Mouse (Mus musculus): ENCODE results near the gene Nanog. TPM values are rescaled to one million over a fixed set of nuclear protein-coding genes. Genes with fewer than 3 reads are reported as not detected.
A peak's percentile ranks its signal among the peaks of the same experiment; 100 is the strongest.

The Nanog gene
- polyA plus RNA-seq, 1 experiment = 0.08 TPM

- H3K27me3 ChIP-seq (ENCODE audit: control insufficient read depth, insufficient read depth, low read length) = no peaks in the 10 kb centered on the region
- H3K4me1 ChIP-seq (replicated peaks; ENCODE audit: control insufficient read depth, insufficient read depth, low read length) = peaks cover 25% of the 10 kb centered on the region
- TF ChIP-seq POLR2A (IDR thresholded peaks at IDR 0.05; ENCODE audit: control insufficient read depth, extremely low read depth, insufficient read depth, low read length, poor library complexity) (no peak), CTCF (IDR thresholded peaks at IDR 0.05; ENCODE audit: borderline replicate concordance, control insufficient read depth, extremely low read depth, insufficient read depth, low read length, poor library complexity) (no peak)
- no peaks in the 10 kb centered on the region for H3K36me3 ChIP-seq (ENCODE audit: control insufficient read depth, insufficient read depth, low read length)
- H3K27ac ChIP-seq (ENCODE audit: control insufficient read depth, insufficient read depth, low read length) = no peak overlapping the region
- WGBS = 5% methylated on average over 25 of the region's 25 CpGs
- DNase-seq = no peak
- H3K4me3 ChIP-seq (ENCODE audit: control insufficient read depth, insufficient read depth, low read length) = peak overlapping the region; percentile 45
These were observed 34.4 kb downstream of the Nanog start for GRCm38 (mm10) chr6:122741460-122742227.

GRCm38 (mm10) chr6:122742228-122742899 lies 35.1 kb downstream of the Nanog start:
- Histone ChIP-seq H3K27me3 (ENCODE audit: control insufficient read depth, insufficient read depth, low read length) (no peaks in the 10 kb centered on the region), H3K27ac (ENCODE audit: control insufficient read depth, insufficient read depth, low read length) (no peak overlapping the region; the same call in 1 of the 2 replicates), H3K36me3 (ENCODE audit: control insufficient read depth, insufficient read depth, low read length) (no peaks in the 10 kb centered on the region), H3K4me3 (ENCODE audit: control insufficient read depth, insufficient read depth, low read length) (peak overlapping the region; percentile 45), H3K4me1 (replicated peaks; ENCODE audit: control insufficient read depth, insufficient read depth, low read length) (peaks cover 25% of the 10 kb centered on the region)
- DNase-seq = peak; percentile 39
- under 1% methylated on average over 23 of the region's 23 CpGs for WGBS
- TF ChIP-seq POLR2A (IDR thresholded peaks at IDR 0.05; ENCODE audit: control insufficient read depth, extremely low read depth, insufficient read depth, low read length, poor library complexity) (no peak), CTCF (IDR thresholded peaks at IDR 0.05; ENCODE audit: borderline replicate concordance, control insufficient read depth, extremely low read depth, insufficient read depth, low read length, poor library complexity) (no peak)

DNA sequence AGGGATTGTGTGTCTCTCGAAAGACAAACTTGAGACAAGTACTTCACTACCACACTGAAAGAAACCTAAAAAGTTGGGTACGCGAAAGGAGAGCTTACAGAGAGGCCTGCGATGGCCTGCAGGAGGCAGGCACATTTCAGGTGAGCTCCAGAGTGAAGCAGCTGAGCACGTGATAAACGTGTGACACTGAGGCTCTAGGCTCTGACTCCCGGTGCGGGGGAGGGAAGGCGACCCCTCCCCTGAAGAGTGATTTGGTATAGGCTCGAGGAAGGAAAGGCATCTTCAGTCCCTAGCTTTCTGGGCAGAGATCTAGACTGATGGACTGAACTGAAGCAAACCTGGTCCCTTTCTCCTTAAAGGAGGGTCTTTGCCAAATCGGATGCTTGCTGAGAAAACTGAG lies 36.1 kb downstream of the Nanog start:
- 51% methylated on average over 11 of the region's 11 CpGs for WGBS

GRCm38 (mm10) chr6:122744505-122745249 lies 37.4 kb downstream of the Nanog start:
- Histone ChIP-seq H3K27ac (ENCODE audit: control insufficient read depth, insufficient read depth, low read length) (no peak overlapping the region), H3K27me3 (ENCODE audit: control insufficient read depth, insufficient read depth, low read length) (no peaks in the 10 kb centered on the region), H3K36me3 (ENCODE audit: control insufficient read depth, insufficient read depth, low read length) (no peaks in the 10 kb centered on the region), H3K4me3 (ENCODE audit: control insufficient read depth, insufficient read depth, low read length) (no peak overlapping the region), H3K4me1 (replicated peaks; ENCODE audit: control insufficient read depth, insufficient read depth, low read length) (peaks cover 25% of the 10 kb centered on the region)
- 92% methylated on average over 10 of the region's 10 CpGs for WGBS
- TF ChIP-seq CTCF (IDR thresholded peaks at IDR 0.05; ENCODE audit: borderline replicate concordance, control insufficient read depth, extremely low read depth, insufficient read depth, low read length, poor library complexity) = no peak
- no peak for TF ChIP-seq POLR2A (IDR thresholded peaks at IDR 0.05; ENCODE audit: control insufficient read depth, extremely low read depth, insufficient read depth, low read length, poor library complexity)
- no peak for DNase-seq

More for the DNA sequence above, 36.1 kb downstream of the Nanog start:
- no peaks in the 10 kb centered on the region for H3K27me3 ChIP-seq (ENCODE audit: control insufficient read depth, insufficient read depth, low read length)
- no peaks in the 10 kb centered on the region for H3K36me3 ChIP-seq (ENCODE audit: control insufficient read depth, insufficient read depth, low read length)
- peaks cover 25% of the 10 kb centered on the region for H3K4me1 ChIP-seq (replicated peaks; ENCODE audit: control insufficient read depth, insufficient read depth, low read length)
- no peak overlapping the region for H3K4me3 ChIP-seq (ENCODE audit: control insufficient read depth, insufficient read depth, low read length)
- TF ChIP-seq POLR2A (IDR thresholded peaks at IDR 0.05; ENCODE audit: control insufficient read depth, extremely low read depth, insufficient read depth, low read length, poor library complexity) (no peak), CTCF (IDR thresholded peaks at IDR 0.05; ENCODE audit: borderline replicate concordance, control insufficient read depth, extremely low read depth, insufficient read depth, low read length, poor library complexity) (0 out of 2 replicates have a peak, but pooled peaks have one; percentile 26)
- no peak overlapping the region for H3K27ac ChIP-seq (ENCODE audit: control insufficient read depth, insufficient read depth, low read length)
- DNase-seq = peak; percentile 14

GRCm38 (mm10) chr6:122750579-122750978 lies 43.3 kb downstream of the Nanog start:
- H3K36me3 ChIP-seq (ENCODE audit: control insufficient read depth, insufficient read depth, low read length) = no peaks in the 10 kb centered on the region
- TF ChIP-seq POLR2A (IDR thresholded peaks at IDR 0.05; ENCODE audit: control insufficient read depth, extremely low read depth, insufficient read depth, low read length, poor library complexity) = no peak
- no peak for TF ChIP-seq CTCF (IDR thresholded peaks at IDR 0.05; ENCODE audit: borderline replicate concordance, control insufficient read depth, extremely low read depth, insufficient read depth, low read length, poor library complexity)
- 94% methylated on average over 6 of the region's 6 CpGs for WGBS

GRCm38 (mm10) chr6:122755913-122756312 lies 48.6 kb downstream of the Nanog start:
- TF ChIP-seq CTCF (IDR thresholded peaks at IDR 0.05; ENCODE audit: borderline replicate concordance, control insufficient read depth, extremely low read depth, insufficient read depth, low read length, poor library complexity) (no peak), POLR2A (IDR thresholded peaks at IDR 0.05; ENCODE audit: control insufficient read depth, extremely low read depth, insufficient read depth, low read length, poor library complexity) (no peak)
- whole genome bisulfite sequencing = 11% methylated on average over 2 of the region's 2 CpGs
- H3K27ac ChIP-seq (ENCODE audit: control insufficient read depth, insufficient read depth, low read length) = peak overlapping the region; percentile 47; the same call in 1 of the 2 replicates

More at GRCm38 (mm10) chr6:122750579-122750978, 43.3 kb downstream of the Nanog start:
- no peaks in the 10 kb centered on the region; the same call in 1 of the 2 replicates for H3K4me1 ChIP-seq (replicated peaks; ENCODE audit: control insufficient read depth, insufficient read depth, low read length)
- H3K27ac ChIP-seq (ENCODE audit: control insufficient read depth, insufficient read depth, low read length) = no peak overlapping the region
- no peaks in the 10 kb centered on the region for H3K27me3 ChIP-seq (ENCODE audit: control insufficient read depth, insufficient read depth, low read length)
- no peak for DNase-seq
- no peak overlapping the region for H3K4me3 ChIP-seq (ENCODE audit: control insufficient read depth, insufficient read depth, low read length)

More at GRCm38 (mm10) chr6:122755913-122756312, 48.6 kb downstream of the Nanog start:
- Histone ChIP-seq H3K36me3 (ENCODE audit: control insufficient read depth, insufficient read depth, low read length) (no peaks in the 10 kb centered on the region), H3K27me3 (ENCODE audit: control insufficient read depth, insufficient read depth, low read length) (no peaks in the 10 kb centered on the region), H3K4me3 (ENCODE audit: control insufficient read depth, insufficient read depth, low read length) (no peak overlapping the region), H3K4me1 (replicated peaks; ENCODE audit: control insufficient read depth, insufficient read depth, low read length) (peaks cover 9% of the 10 kb centered on the region)
- peak; percentile 9 for DNase-seq
